Mouse (Mus musculus) kidney, postnatal 25 days (tissue): ENCODE results near the gene Apoc2.

Experiments used
- DNase-seq, 2 experiments: peaks; one replicate each; pipeline ENCODE4 v3.0.0; 2021; ENCODE audit warnings: mixed read lengths in 2 of 2

Apoc2 gene

DNA sequence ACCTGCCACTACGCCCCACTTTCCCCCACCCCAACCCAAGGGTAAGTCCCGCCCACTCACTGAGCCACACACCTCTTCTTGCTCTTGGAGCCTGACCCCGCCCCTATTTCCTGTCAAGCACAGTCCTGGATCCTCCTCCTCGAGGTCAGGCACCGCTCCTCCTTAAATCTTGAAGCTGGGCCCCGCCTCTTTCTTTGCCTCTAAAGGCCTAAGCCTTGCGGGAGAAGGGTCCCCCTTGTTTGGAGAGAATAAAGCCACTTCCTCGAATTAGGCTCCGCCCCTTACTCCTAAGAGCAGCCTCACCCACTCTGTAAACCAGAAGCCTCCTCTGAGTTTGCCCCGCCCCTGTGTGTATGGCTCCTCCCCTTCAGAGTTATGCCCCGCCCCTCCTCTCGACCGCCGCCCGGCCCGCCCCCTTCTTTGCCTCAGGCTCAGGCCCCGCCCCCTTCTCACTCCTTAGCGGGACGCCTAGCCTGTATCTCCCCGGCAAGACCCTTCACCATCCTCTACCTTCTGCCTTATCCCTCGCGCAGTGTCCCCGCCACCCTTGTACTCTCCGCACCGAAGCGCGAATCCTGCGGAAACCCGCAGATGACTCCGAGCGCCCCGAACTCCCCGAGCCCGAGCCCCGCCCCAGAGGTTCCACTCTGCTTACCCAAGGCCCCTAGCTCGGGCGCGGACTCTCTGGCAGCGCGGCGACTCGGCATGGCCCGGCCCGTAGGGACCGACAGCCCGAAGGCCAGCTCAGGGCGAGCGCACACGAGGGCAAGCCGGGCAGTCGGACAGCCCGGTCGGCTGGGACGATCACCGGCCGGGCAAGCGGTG is 49.0 kb downstream of the Apoc2 start:
- DNase-seq: peak; percentile 98 to 99

DNA sequence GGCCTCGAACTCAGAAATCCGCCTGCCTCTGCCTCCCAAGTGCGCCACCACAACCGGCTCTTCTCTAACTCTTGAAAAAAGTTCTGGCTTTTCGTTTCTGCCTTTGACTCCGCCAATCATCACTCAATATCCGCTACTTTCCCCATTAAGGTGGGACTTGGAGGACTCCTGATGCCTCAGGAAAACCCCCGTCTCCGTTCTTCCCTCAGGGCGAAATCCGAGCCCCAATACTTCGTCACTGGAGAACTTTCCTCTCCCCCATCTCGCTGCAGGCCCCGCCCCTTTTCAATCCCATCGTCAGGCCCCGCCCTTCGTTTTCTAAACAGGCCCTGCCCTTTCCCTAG is 49.6 kb downstream of the Apoc2 start:
- no peak for DNase-seq

DNA sequence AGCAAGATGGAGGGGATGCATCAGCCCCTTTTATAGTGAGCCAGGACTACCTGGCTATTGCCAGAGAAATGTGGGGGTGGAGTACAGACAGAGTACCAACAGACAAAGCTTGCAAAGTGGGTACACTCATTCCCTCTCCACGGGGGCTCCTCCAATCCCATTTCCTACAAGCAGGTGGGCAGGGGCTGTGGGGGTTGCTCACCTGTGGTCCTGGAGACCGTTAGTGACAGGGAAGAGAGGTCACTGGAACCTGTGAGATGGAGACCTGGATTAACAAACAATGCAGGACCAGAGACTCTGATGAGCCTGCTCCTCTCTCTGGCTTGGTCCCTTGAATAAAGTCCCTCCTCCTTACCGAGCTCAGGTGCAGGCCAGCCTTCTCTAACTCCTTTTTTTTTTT is 50.0 kb downstream of the Apoc2 start:
- no peak for DNase-seq

DNA sequence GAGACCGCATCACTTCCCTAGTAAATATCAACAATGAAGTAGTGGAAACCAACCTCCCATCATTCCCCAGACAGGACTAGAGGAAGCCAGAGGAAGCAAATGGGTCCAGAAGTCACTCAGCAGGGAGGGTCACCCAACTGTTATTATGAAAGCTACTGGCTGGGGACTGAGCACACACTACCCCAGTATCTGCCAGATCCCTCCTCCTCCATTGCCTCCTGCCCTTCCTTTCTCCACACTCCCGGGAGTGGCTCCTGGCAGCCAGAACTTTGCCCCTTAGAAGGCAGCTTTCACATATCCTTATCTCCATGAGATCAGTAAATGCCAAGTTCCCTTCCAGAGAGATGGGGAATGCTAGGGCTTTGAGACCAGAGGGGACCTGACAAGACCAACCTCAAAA is 54.3 kb downstream of the Apoc2 start:
- no peak for DNase-seq

DNA sequence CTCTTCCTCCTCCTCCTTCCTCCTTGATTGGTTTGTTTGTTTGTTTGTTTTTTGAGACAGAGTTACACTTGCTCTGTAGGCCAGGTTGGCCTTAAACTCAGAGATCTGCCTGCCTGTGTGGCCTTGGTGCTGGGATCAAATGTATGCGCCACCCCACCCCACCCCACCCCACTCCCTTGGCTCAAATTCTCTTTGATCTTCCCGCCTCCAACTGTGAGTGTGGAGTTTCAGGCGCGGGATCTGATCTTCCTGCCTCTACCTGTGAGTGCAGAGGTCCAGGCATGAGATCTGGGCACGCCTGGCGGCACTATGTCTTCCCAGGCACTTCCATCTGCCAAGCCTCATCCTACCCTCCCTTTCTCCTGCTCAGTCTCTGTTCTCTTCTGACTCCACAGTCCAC is 55.5 kb downstream of the Apoc2 start:
- no peak for DNase-seq
